Mouse (Mus musculus): ENCODE measurements around the gene Mettl15. TPM values are rescaled to one million over a fixed set of nuclear protein-coding genes. Genes with fewer than 3 reads are reported as not detected.

Mettl15 gene
- total and polyA plus RNA-seq, 3 experiments: 3.1 to 5.3 TPM; not detected in 1

- no peak overlapping the region for H3K4me3 ChIP-seq (ENCODE audit: control insufficient read depth in 1 of 2, insufficient read depth in 1 of 2, low read depth in 2 of 2, low read length in 2 of 2)
- H3K27ac ChIP-seq (ENCODE audit: control insufficient read depth, low read depth, low read length): no peak overlapping the region
- TF ChIP-seq ZMIZ1 (IDR thresholded peaks at IDR 0.05; ENCODE audit: low read depth, low read length): no peak
- TF ChIP-seq CHD2 (IDR thresholded peaks at IDR 0.05; ENCODE audit: low read length): no peak
- TF ChIP-seq CTCF (IDR thresholded peaks at IDR 0.05 in 2 of 3, conservative IDR thresholded peaks at IDR 0.05 in 1 of 3; ENCODE audit: control insufficient read depth in 1 of 3, insufficient read depth in 1 of 3, low read depth in 2 of 3, low read length in 3 of 3, poor library complexity in 1 of 3, severe bottlenecking in 1 of 3): no peak
- TF ChIP-seq RAD21 (IDR thresholded peaks at IDR 0.05; ENCODE audit: low read depth, low read length): no peak
- no peak for TF ChIP-seq SMC3 (IDR thresholded peaks at IDR 0.05; ENCODE audit: low read depth, low read length)
- TF ChIP-seq MXI1 (IDR thresholded peaks at IDR 0.05; ENCODE audit: low read depth, low read length): no peak
- TF ChIP-seq ETS1 (IDR thresholded peaks at IDR 0.05; ENCODE audit: low read depth, low read length): no peak
- no peak for TF ChIP-seq POLR2AphosphoS2 (IDR thresholded peaks at IDR 0.05; ENCODE audit: low read length)
- TF ChIP-seq UBTF (IDR thresholded peaks at IDR 0.05; ENCODE audit: borderline replicate concordance, insufficient read depth, low read depth, low read length): no peak
- H3K36me3 ChIP-seq (ENCODE audit: control insufficient read depth in 1 of 2, insufficient read depth in 2 of 2, low read length in 2 of 2): peaks cover 0 to 5% of the 10 kb centered on the region in 2 experiments; a peak in 2 of 4 replicates
- no peaks in the 10 kb centered on the region for H3K27me3 ChIP-seq (ENCODE audit: control insufficient read depth in 1 of 2, insufficient read depth in 2 of 2, low read length in 2 of 2)
- no peaks in the 10 kb centered on the region for H3K79me2 ChIP-seq (ENCODE audit: control insufficient read depth, insufficient read depth, low read length, poor library complexity)
- no peak for DNase-seq (ENCODE audit: low read depth, low spot score)
- H3K9me3 ChIP-seq (replicated peaks; ENCODE audit: insufficient read depth, low read length): no peaks in the 10 kb centered on the region
- no peak overlapping the region for H3K9ac ChIP-seq (ENCODE audit: control insufficient read depth, low read depth, low read length, poor library complexity, severe bottlenecking)
- 0 out of 4 replicates have a peak, but pooled peaks cover 0 to 2% of the 10 kb centered on the region in 2 experiments for H3K4me1 ChIP-seq (ENCODE audit: control insufficient read depth in 1 of 2, insufficient read depth in 2 of 2, low read length in 2 of 2)
These were observed 127.0 kb downstream of the Mettl15 start for GRCm38 (mm10) chr2:109153402-109154050.

DNA sequence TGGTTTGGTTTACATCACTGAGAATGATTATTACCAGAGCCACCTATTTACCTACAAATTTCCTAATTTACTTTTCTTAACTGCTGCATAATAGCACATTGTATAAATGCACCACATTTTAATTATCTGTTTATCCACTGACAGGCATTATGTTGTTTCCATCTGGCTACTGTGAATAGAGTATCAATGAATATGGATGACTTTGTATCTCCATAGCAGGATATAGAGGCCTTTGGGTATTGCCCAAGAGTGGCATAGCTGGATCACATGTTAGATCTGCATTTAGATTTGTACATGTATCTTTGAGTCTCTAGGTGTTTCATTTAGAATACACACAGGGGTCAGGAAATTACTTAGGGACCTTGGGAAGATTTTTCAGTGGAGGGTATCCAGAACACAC, 133.3 kb downstream of the Mettl15 start:
- TF ChIP-seq ETS1 (IDR thresholded peaks at IDR 0.05; ENCODE audit: low read depth, low read length) (no peak), MAX (IDR thresholded peaks at IDR 0.05; ENCODE audit: low read length) (no peak), USF1 (IDR thresholded peaks at IDR 0.05; ENCODE audit: low read depth, low read length) (no peak)
- no peak overlapping the region for H3K9ac ChIP-seq (ENCODE audit: control insufficient read depth, low read depth, low read length, poor library complexity, severe bottlenecking)
- H3K4me3 ChIP-seq (ENCODE audit: control insufficient read depth in 1 of 2, insufficient read depth in 1 of 2, low read depth in 2 of 2, low read length in 2 of 2): no peak overlapping the region
- H3K9me3 ChIP-seq (replicated peaks; ENCODE audit: insufficient read depth, low read length): no peaks in the 10 kb centered on the region
- H3K27ac ChIP-seq (ENCODE audit: control insufficient read depth, low read depth, low read length): no peak overlapping the region
- peaks cover 0 to 3% of the 10 kb centered on the region in 2 experiments; a peak in 1 of 4 replicates for H3K4me1 ChIP-seq (ENCODE audit: control insufficient read depth in 1 of 2, insufficient read depth in 2 of 2, low read length in 2 of 2)
- H3K27me3 ChIP-seq (ENCODE audit: control insufficient read depth in 1 of 2, insufficient read depth in 2 of 2, low read length in 2 of 2): no peaks in the 10 kb centered on the region
- no peaks in the 10 kb centered on the region for H3K79me2 ChIP-seq (ENCODE audit: control insufficient read depth, insufficient read depth, low read length, poor library complexity)
- peaks cover 0 to 2% of the 10 kb centered on the region in 2 experiments; a peak in 1 of 4 replicates for H3K36me3 ChIP-seq (ENCODE audit: control insufficient read depth in 1 of 2, insufficient read depth in 2 of 2, low read length in 2 of 2)
- DNase-seq (ENCODE audit: low read depth, low spot score): no peak

GRCm38 (mm10) chr2:109144410-109144809, 136.1 kb downstream of the Mettl15 start:
- Histone ChIP-seq H3K4me1 (ENCODE audit: control insufficient read depth in 1 of 2, insufficient read depth in 2 of 2, low read length in 2 of 2) (peaks cover 0 to 3% of the 10 kb centered on the region in 2 experiments; a peak in 1 of 4 replicates), H3K27me3 (ENCODE audit: control insufficient read depth in 1 of 2, insufficient read depth in 2 of 2, low read length in 2 of 2) (no peaks in the 10 kb centered on the region), H3K9me3 (replicated peaks; ENCODE audit: insufficient read depth, low read length) (no peaks in the 10 kb centered on the region), H3K27ac (ENCODE audit: control insufficient read depth, low read depth, low read length) (no peak overlapping the region), H3K36me3 (ENCODE audit: control insufficient read depth in 1 of 2, insufficient read depth in 2 of 2, low read length in 2 of 2) (peaks cover 0 to 2% of the 10 kb centered on the region in 2 experiments; a peak in 1 of 4 replicates), H3K79me2 (ENCODE audit: control insufficient read depth, insufficient read depth, low read length, poor library complexity) (no peaks in the 10 kb centered on the region), H3K4me3 (ENCODE audit: control insufficient read depth in 1 of 2, insufficient read depth in 1 of 2, low read depth in 2 of 2, low read length in 2 of 2) (no peak overlapping the region), H3K9ac (ENCODE audit: control insufficient read depth, low read depth, low read length, poor library complexity, severe bottlenecking) (no peak overlapping the region)
- TF ChIP-seq SIN3A (IDR thresholded peaks at IDR 0.05; ENCODE audit: low read length) (no peak), GATA1 (IDR thresholded peaks at IDR 0.05; ENCODE audit: low read depth, low read length) (peak; percentile 49; the same call in 1 of the 2 replicates), USF2 (IDR thresholded peaks at IDR 0.05; ENCODE audit: borderline replicate concordance in 1 of 2, insufficient read depth in 1 of 2, low read depth in 1 of 2, low read length in 2 of 2) (no peak), EP300 (IDR thresholded peaks at IDR 0.05; ENCODE audit: low read depth in 1 of 2, low read length in 2 of 2) (peak in 1 of 2 experiments; percentile 64; a peak in 2 of 4 replicates)
- DNase-seq (ENCODE audit: low read depth, low spot score): peak; percentile 24
